Mouse (Mus musculus) megakaryocyte, embryonic 14.5 days (primary cell): Measurements from ENCODE around the gene Rnf39.
"Not testable (repeated sequence)": the region's sequence is repeated elsewhere in the genome, so short reads cannot be mapped to it uniquely, and the experiment has no call there.

Experiments
- FLI1 ChIP-seq: IDR thresholded peaks from 2 replicates; pipeline ENCODE4 v1.6.1; 2012; ENCODE audit warnings: low read length, inconsistent platforms, mixed read lengths
- GATA1 ChIP-seq: IDR thresholded peaks from 3 replicates; pipeline ENCODE4 v1.6.1; 2012; ENCODE audit warnings: mixed read lengths, low read length, inconsistent platforms, borderline replicate concordance

GRCm38 (mm10) chr17:36990630-36991029, 47.9 kb downstream of the Rnf39 start:
- TF ChIP-seq FLI1, GATA1: not testable (repeated sequence)
